Mouse (Mus musculus) CH12.LX (cell line): Measurements from ENCODE around the gene Ftcd.

Experiments
- CHD2 ChIP-seq: IDR thresholded peaks from 2 replicates; pipeline ENCODE4 v1.6.1; 2011; ENCODE audit warnings: low read length, improper control_type of control experiment
- CTCF ChIP-seq, 2 experiments: IDR thresholded peaks in 1 of 2; conservative IDR thresholded peaks in 1 of 2; 2 replicates each; pipeline ENCODE4 v1.5.1; 2011 to 2012; ENCODE audit warnings: low read depth in 2 of 2, low read length in 2 of 2, improper control_type of control experiment in 1 of 2, inconsistent platforms in 1 of 2, mild to moderate bottlenecking in 1 of 2, moderate library complexity in 1 of 2
- E2F4 ChIP-seq: IDR thresholded peaks from 2 replicates; pipeline ENCODE4 v1.6.1; 2011; ENCODE audit warnings: low read depth, low read length, improper control_type of control experiment; ENCODE audit not compliant: insufficient replicate concordance
- EP300 ChIP-seq: IDR thresholded peaks from 2 replicates; pipeline ENCODE4 v1.6.1; 2011; ENCODE audit warnings: low read length, improper control_type of control experiment
- IRF4 ChIP-seq: IDR thresholded peaks from 2 replicates; pipeline ENCODE4 v1.6.1; 2014; ENCODE audit warnings: low read depth, mild to moderate bottlenecking, inconsistent platforms, low read length, improper control_type of control experiment
- KAT2A ChIP-seq: IDR thresholded peaks from 2 replicates; pipeline ENCODE4 v1.6.1; 2012; ENCODE audit warnings: low read length, improper control_type of control experiment, inconsistent platforms; ENCODE audit not compliant: insufficient replicate concordance
- MAFK ChIP-seq: IDR thresholded peaks from 2 replicates; pipeline ENCODE4 v1.6.1; 2011; ENCODE audit warnings: low read length, improper control_type of control experiment; ENCODE audit not compliant: insufficient replicate concordance
- MAX ChIP-seq: IDR thresholded peaks from 2 replicates; pipeline ENCODE4 v1.6.1; 2011; ENCODE audit warnings: low read length, improper control_type of control experiment
- POLR2A ChIP-seq: IDR thresholded peaks from 2 replicates; pipeline ENCODE4 v1.6.1; 2011; ENCODE audit warnings: low read depth, mild to moderate bottlenecking, improper control_type of control experiment, low read length
- RAD21 ChIP-seq: IDR thresholded peaks from 2 replicates; pipeline ENCODE4 v1.6.1; 2011; ENCODE audit warnings: low read depth, mild to moderate bottlenecking, low read length, improper control_type of control experiment, moderate library complexity
- TCF12 ChIP-seq: IDR thresholded peaks from 2 replicates; pipeline ENCODE4 v1.6.1; 2014; ENCODE audit warnings: low read depth, mild to moderate bottlenecking, inconsistent platforms, low read length, improper control_type of control experiment
- USF1 ChIP-seq: IDR thresholded peaks from 2 replicates; pipeline ENCODE4 v1.6.1; 2014; ENCODE audit warnings: low read depth, mild to moderate bottlenecking, inconsistent platforms, low read length, improper control_type of control experiment
- ZKSCAN1 ChIP-seq: IDR thresholded peaks from 2 replicates; pipeline ENCODE4 v1.6.1; 2012; ENCODE audit warnings: low read depth, inconsistent platforms, low read length, improper control_type of control experiment, borderline replicate concordance
- ZNF384 ChIP-seq: IDR thresholded peaks from 2 replicates; pipeline ENCODE4 v1.6.1; 2012; ENCODE audit warnings: low read depth, low read length, improper control_type of control experiment, inconsistent platforms

GRCm38 (mm10) chr10:76542636-76543375 is 32.6 kb upstream of the Ftcd start:
- TF ChIP-seq KAT2A (no peak), IRF4 (no peak), CTCF (conservative IDR thresholded peaks at IDR 0.05 in 1 of 2, IDR thresholded peaks at IDR 0.05 in 1 of 2; ENCODE audit: low read depth in 2 of 2, low read length in 2 of 2) (no peak), ZKSCAN1 (no peak), EP300 (no peak), ZNF384 (no peak), MAFK (no peak), RAD21 (no peak), E2F4 (no peak), CHD2 (no peak), TCF12 (no peak), USF1 (no peak), POLR2A (no peak), MAX (no peak)
